Mouse (Mus musculus) kidney, embryonic 16.5 days (tissue): Measurements from ENCODE around the gene 1810055G02Rik. TPM values are rescaled to one million over a fixed set of nuclear protein-coding genes. Genes with fewer than 3 reads are reported as not detected.

Experiments
- ATAC-seq: fragments of 200-750 bp; cut with Nextera tagmentation; 2 replicates; pipeline ENCODE4 v1.8.0; 2017; ENCODE audit warnings: moderate TSS enrichment; ENCODE audit not compliant: low FRiP score, low TSS enrichment
- H3K27ac ChIP-seq: fragments of 300-500 bp; sonication (generic); 2 replicates; pipeline ENCODE4 v1.5.1; 2014; ENCODE audit warnings: low read length
- H3K27me3 ChIP-seq: fragments of 300-500 bp; sonication (generic); 2 replicates; pipeline ENCODE4 v1.6.1; 2014; ENCODE audit warnings: low read length, control low read depth, mixed read lengths; ENCODE audit not compliant: insufficient read depth
- H3K36me3 ChIP-seq: fragments of 300-500 bp; sonication (generic); 2 replicates; pipeline ENCODE4 v1.6.1; 2014; ENCODE audit warnings: low read length, control low read depth, mixed read lengths; ENCODE audit not compliant: insufficient read depth
- H3K4me1 ChIP-seq: fragments of 300-500 bp; sonication (generic); 2 replicates; pipeline ENCODE4 v1.6.1; 2014; ENCODE audit warnings: low read length, control low read depth, mixed read lengths; ENCODE audit not compliant: insufficient read depth
- H3K4me2 ChIP-seq: fragments of 300-500 bp; sonication (generic); replicated peaks from 2 replicates; pipeline ENCODE4 v1.6.1; 2014; ENCODE audit warnings: low read depth, low read length
- H3K4me3 ChIP-seq: fragments of 300-500 bp; sonication (generic); 2 replicates; pipeline ENCODE4 v1.5.1; 2014; ENCODE audit warnings: mild to moderate bottlenecking, low read length
- H3K9ac ChIP-seq: fragments of 300-500 bp; sonication (generic); replicated peaks from 2 replicates; pipeline ENCODE4 v1.6.1; 2014; ENCODE audit warnings: low read length
- H3K9me3 ChIP-seq: fragments of 300-500 bp; sonication (generic); 2 replicates; pipeline ENCODE4 v1.6.1; 2016; ENCODE audit warnings: low read length, control low read depth
- WGBS: fragments of 180-500 bp; shearing (Covaris S2); extraction: QIAGEN DNeasy Blood & Tissue Kit; methylation state at CpG from one replicate; pipeline ENCODE4 v1.1.7; 2014; 5-methylcytosine and 5-hydroxymethylcytosine counted together
- polyA plus RNA-seq: library from polyadenylated mRNA; unstranded; fragments of >200 nt; fragmentation: Nextera tagmentation; extraction: Ambion mirVana; gene quantifications from 2 replicates; pipeline ENCODE4 v1.2.1, GENCODE M21; 2015

Gene 1810055G02Rik
- polyA plus RNA-seq, 1 experiment from 2014 or later = 46.1 TPM

DNA sequence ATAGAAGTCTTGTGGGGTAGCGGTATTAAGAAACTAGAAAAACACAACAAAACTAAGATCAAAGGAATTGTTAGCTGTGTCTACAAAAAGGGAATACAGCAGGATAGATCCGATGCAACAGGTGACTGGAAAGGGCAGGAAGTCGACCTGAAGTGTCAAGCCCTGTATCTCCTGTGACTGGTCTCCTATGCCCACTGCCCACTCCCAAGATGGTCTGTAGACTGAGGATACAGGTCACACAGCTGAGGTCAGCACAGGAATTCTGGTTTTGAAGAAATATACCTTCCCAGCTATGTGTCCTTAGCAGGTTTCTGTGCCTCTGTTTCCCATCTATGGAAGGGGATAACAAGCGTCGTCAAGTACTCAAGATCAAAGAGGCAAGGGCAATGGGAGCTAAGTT lies 58.3 kb downstream of the 1810055G02Rik start:
- Histone ChIP-seq H3K4me1 (peaks cover 11% of the 10 kb centered on the region), H3K27ac (no peak overlapping the region), H3K27me3 (no peaks in the 10 kb centered on the region), H3K36me3 (no peaks in the 10 kb centered on the region), H3K9me3 (no peaks in the 10 kb centered on the region), H3K4me2 (peak overlapping the region; percentile 83), H3K9ac (no peak overlapping the region), H3K4me3 (peak overlapping the region; percentile 85; the same call in 1 of the 2 replicates)
- WGBS = 84% methylated on average over 5 of the region's 5 CpGs
- ATAC-seq = no peak

- peak within 1 kb of the TSS; percentile 85 for H3K4me3 ChIP-seq
- peak within 1 kb of the TSS; percentile 83 for H3K4me2 ChIP-seq
- H3K27me3 ChIP-seq = no peaks in the 10 kb centered on the region
- H3K9ac ChIP-seq = peak within 1 kb of the TSS; percentile 100
- H3K9me3 ChIP-seq = no peaks in the 10 kb centered on the region
- ATAC-seq = peak; percentile 47
- WGBS = under 1% methylated on average over 39 of the region's 39 CpGs
- H3K36me3 ChIP-seq = no peaks in the 10 kb centered on the region
- H3K27ac ChIP-seq = peak within 1 kb of the TSS; percentile 100
- H3K4me1 ChIP-seq = peaks cover 11% of the 10 kb centered on the region
Observed at GRCm38 (mm10) chr19:3767276-3767780, 59.2 kb downstream of the 1810055G02Rik start, which contains the start of gene Kmt5b. TSS of gene Kmt5b (plus strand) at chr19:3767421.

Other genes starting within 250 kb of the 1810055G02Rik start
- gene Ppp6r3, start 132.5 kb upstream of the 1810055G02Rik start, polyA plus RNA-seq = 67.7 and 68.7 TPM in 2 replicates
- gene Lrp5, start 21.7 kb upstream of the 1810055G02Rik start, polyA plus RNA-seq = 7.0 TPM in 2 replicates
- gene Kmt5b, start 59.1 kb downstream of the 1810055G02Rik start, polyA plus RNA-seq = 28.1 and 30.6 TPM in 2 replicates
- gene Chka, start 143.5 kb downstream of the 1810055G02Rik start, polyA plus RNA-seq = 58.0 and 65.6 TPM in 2 replicates
- gene Tcirg1, start 198.8 kb downstream of the 1810055G02Rik start, polyA plus RNA-seq = 56.1 and 62.7 TPM in 2 replicates
- gene Ndufs8, start 204.5 kb downstream of the 1810055G02Rik start, polyA plus RNA-seq = 365 and 401 TPM in 2 replicates
- gene Aldh3b1, start 221.5 kb downstream of the 1810055G02Rik start, polyA plus RNA-seq = 3.9 and 5.1 TPM in 2 replicates
- 19.4 and 23.1 TPM in 2 replicates for gene Unc93b1, start 226.9 kb downstream of the 1810055G02Rik start, polyA plus RNA-seq